Mouse (Mus musculus): Measurements from ENCODE around the gene Tfap2d.

The Tfap2d gene

GRCm38 (mm10) chr1:19211033-19211405, 108.2 kb downstream of the Tfap2d start:
- no peak for DNase-seq

- no peak for DNase-seq
Measured at GRCm38 (mm10) chr1:19211546-19212154, 108.8 kb downstream of the Tfap2d start.

GRCm38 (mm10) chr1:19212691-19213090, 109.9 kb downstream of the Tfap2d start:
- DNase-seq, result no peak

GRCm38 (mm10) chr1:19213171-19213570, 110.3 kb downstream of the Tfap2d start:
- no peak for DNase-seq

GRCm38 (mm10) chr1:19213851-19214395, 111.1 kb downstream of the Tfap2d start:
- no peak for DNase-seq
